Comparison of ENCODE assay signal across 8 mouse cellular contexts in genomic region chr13:41248751-41249520, GRCm38 (mm10). TPM values are rescaled to one million over a fixed set of nuclear protein-coding genes. Genes with fewer than 3 reads are reported as not detected.
DNase-seq lines count a peak whose midpoint lies in the region; ATAC-seq and TF ChIP-seq lines count a peak whose summit lies in the region.

No protein-coding gene starts in this region.

- no peaks in the 10 kb centered on the region for H3K79me2 ChIP-seq in C2C12 (ENCODE audit: control insufficient read depth, insufficient read depth)

- peak overlapping the region; percentile 90 for H3K4me3 ChIP-seq in gastrocnemius, adult 2 months
- peak overlapping the region; percentile 53 for H3K4me3 ChIP-seq in C2C12 (ENCODE audit: insufficient read depth, poor library complexity, severe bottlenecking)
- peak overlapping the region; percentile 97 for H3K4me3 ChIP-seq in cortical plate, adult 2 months (ENCODE audit: insufficient read depth, low read length)
- peak overlapping the region; percentile 76 for H3K4me3 ChIP-seq in hindbrain, embryonic 13.5 days
- peak overlapping the region; percentile 81 for H3K4me3 ChIP-seq in liver, postnatal 0 days (ENCODE audit: low read depth, low read length)
- H3K4me3 ChIP-seq in stomach, embryonic 15.5 days (replicated peaks) = peak overlapping the region; percentile 85

- H3K4me2 ChIP-seq in hindbrain, embryonic 13.5 days = peak overlapping the region; percentile 56
- peak overlapping the region; percentile 79 for H3K4me2 ChIP-seq in liver, postnatal 0 days (ENCODE audit: low read depth, low read length)
- H3K4me2 ChIP-seq in stomach, embryonic 15.5 days = peak overlapping the region; percentile 80

- peak; percentile 8; the same call in 1 of the 2 replicates for ATAC-seq in hindbrain, embryonic 13.5 days (ENCODE audit: low FRiP score)
- ATAC-seq in liver, postnatal 0 days = peak; percentile 53
- 0 out of 2 replicates have a peak, but pooled peaks have one; percentile 0 for ATAC-seq in stomach, embryonic 15.5 days (ENCODE audit: insufficient read depth, low FRiP score, low read depth)

- H3K9ac ChIP-seq in hindbrain, embryonic 13.5 days = peak overlapping the region; percentile 87
- peak overlapping the region; percentile 86 for H3K9ac ChIP-seq in liver, postnatal 0 days (replicated peaks)
- peak overlapping the region; percentile 39; the same call in 1 of the 2 replicates for H3K9ac ChIP-seq in stomach, embryonic 15.5 days

- TF ChIP-seq CTCF in gastrocnemius, adult 2 months (IDR thresholded peaks at IDR 0.05) = no peak
- TF ChIP-seq CTCF in C2C12 (IDR thresholded peaks at IDR 0.05; ENCODE audit: control insufficient read depth, insufficient read depth, insufficient read length) = no peak
- TF ChIP-seq CTCF in cortical plate, adult 2 months (IDR thresholded peaks at IDR 0.05; ENCODE audit: extremely low read depth, insufficient read depth, low read length) = no peak
- no peak for TF ChIP-seq CTCF in liver, postnatal 0 days (IDR thresholded peaks at IDR 0.05; ENCODE audit: low read depth)

- H3K79me3 ChIP-seq in C2C12 (ENCODE audit: low read depth) = no peaks in the 10 kb centered on the region

- no peaks in the 10 kb centered on the region for H3K36me3 ChIP-seq in C2C12 (ENCODE audit: control insufficient read depth, insufficient read depth)
- no peaks in the 10 kb centered on the region for H3K36me3 ChIP-seq in hindbrain, embryonic 13.5 days
- H3K36me3 ChIP-seq in liver, postnatal 0 days (replicated peaks; ENCODE audit: insufficient read depth, low read length) = no peaks in the 10 kb centered on the region
- H3K36me3 ChIP-seq in stomach, embryonic 15.5 days = no peaks in the 10 kb centered on the region

- WGBS in hindbrain, embryonic 13.5 days = 44% methylated on average over 12 of the region's 12 CpGs
- WGBS in liver, postnatal 0 days (ENCODE audit: insufficient replicate concordance) = 42% methylated on average over 12 of the region's 12 CpGs
- WGBS in stomach, embryonic 15.5 days = 36% methylated on average over 12 of the region's 12 CpGs

- no peaks in the 10 kb centered on the region; the same call in 1 of the 2 replicates for H3K4me1 ChIP-seq in cortical plate, adult 2 months (ENCODE audit: control insufficient read depth, insufficient read depth, low read length)
- peaks cover 22% of the 10 kb centered on the region for H3K4me1 ChIP-seq in hindbrain, embryonic 13.5 days (replicated peaks)
- peaks cover 17% of the 10 kb centered on the region for H3K4me1 ChIP-seq in liver, postnatal 0 days (ENCODE audit: insufficient read depth)
- no peaks in the 10 kb centered on the region for H3K4me1 ChIP-seq in stomach, embryonic 15.5 days

- H3ac ChIP-seq in C2C12 (ENCODE audit: control insufficient read depth, insufficient read length, low read depth) = no peak overlapping the region

- peak; percentile 49; the same call in 1 of the 2 replicates for TF ChIP-seq POLR2A in cortical plate, adult 2 months (IDR thresholded peaks at IDR 0.05; ENCODE audit: extremely low read depth, insufficient read depth, low read length)

- no peak for DNase-seq in gastrocnemius, adult 2 months
- DNase-seq in gastrocnemius, adult 18-20 months (ENCODE audit: low spot score) = no peak
- DNase-seq in liver, postnatal 0 days = no peak
- DNase-seq in cerebellum, postnatal 36 days = no peak

- peak; percentile 73 for TF ChIP-seq EP300 in liver, postnatal 0 days (IDR thresholded peaks at IDR 0.05; ENCODE audit: low read depth)

- no peaks in the 10 kb centered on the region for H3K9me3 ChIP-seq in hindbrain, embryonic 13.5 days
- no peaks in the 10 kb centered on the region for H3K9me3 ChIP-seq in liver, postnatal 0 days (ENCODE audit: low read length)
- H3K9me3 ChIP-seq in stomach, embryonic 15.5 days = no peaks in the 10 kb centered on the region

- intact Hi-C loops in gastrocnemius, adult 2 months (cut with DNase I) = loop anchor here (10.0 kb wide), 1 partner anchor 234 kb away; the partner anchor contains the start of gene Tmem14c

- peaks cover 8% of the 10 kb centered on the region for H3K27me3 ChIP-seq in C2C12 (ENCODE audit: control insufficient read depth, insufficient read depth, insufficient read length)
- 0 out of 2 replicates have a peak, but pooled peaks cover 4% of the 10 kb centered on the region for H3K27me3 ChIP-seq in hindbrain, embryonic 13.5 days
- no peaks in the 10 kb centered on the region for H3K27me3 ChIP-seq in liver, postnatal 0 days (ENCODE audit: insufficient read depth, low read length)
- H3K27me3 ChIP-seq in stomach, embryonic 15.5 days (replicated peaks) = no peaks in the 10 kb centered on the region

- H3K27ac ChIP-seq in gastrocnemius, adult 2 months = peak overlapping the region; percentile 99
- H3K27ac ChIP-seq in cortical plate, adult 2 months (ENCODE audit: insufficient read depth, low read length) = peak overlapping the region; percentile 44
- H3K27ac ChIP-seq in hindbrain, embryonic 13.5 days = peak overlapping the region; percentile 65
- peak overlapping the region; percentile 91 for H3K27ac ChIP-seq in liver, postnatal 0 days (ENCODE audit: low read depth)
- peak overlapping the region; percentile 80 for H3K27ac ChIP-seq in stomach, embryonic 15.5 days

TF ChIP-seq in C2C12, 6 proteins besides CTCF, POLR2A, EP300 and RAD21:
- no peak for TF ChIP-seq MYOD1 (IDR thresholded peaks at IDR 0.05; ENCODE audit: control insufficient read depth, insufficient read length, low read depth)
- TF ChIP-seq USF1 (IDR thresholded peaks at IDR 0.05; ENCODE audit: low read depth) = no peak
- TF ChIP-seq FOSL1 (IDR thresholded peaks at IDR 0.05; ENCODE audit: insufficient read depth, low read length, poor library complexity, severe bottlenecking) = no peak
- no peak for TF ChIP-seq CEBPB (IDR thresholded peaks at IDR 0.05; ENCODE audit: low read depth)
- no peak for TF ChIP-seq MYOG (IDR thresholded peaks at IDR 0.05; ENCODE audit: control insufficient read depth, extremely low read depth, insufficient read length)
- no peak for TF ChIP-seq MAX (IDR thresholded peaks at IDR 0.05)

RNA-seq across cellular contexts. Expression of gene Smim13, which starts 0.7 kb away (rescaled TPM):
- 10 to 100 TPM; 37.7 to 42.7 TPM for total RNA-seq in gastrocnemius, adult 2 months (2021)
- 10 to 100 TPM; 37.3 to 37.5 TPM for total RNA-seq in gastrocnemius, adult 18-20 months (2021)
- polyA plus RNA-seq in C2C12 (2012; fragmentation: generic; extraction: Trizol) = 4.2 TPM
- 121 and 125 TPM in 2 replicates for polyA plus RNA-seq in cortical plate, adult 2 months (2012; rRNA removed)
- 19.1 and 20.1 TPM in 2 replicates for polyA plus RNA-seq in hindbrain, embryonic 13.5 days (2015; fragmentation: Nextera tagmentation; extraction: Ambion mirVana)
- polyA plus RNA-seq in liver, postnatal 0 days (2015; fragmentation: Nextera tagmentation; extraction: Ambion mirVana) = 3.8 and 3.9 TPM in 2 replicates
- polyA plus RNA-seq in stomach, embryonic 15.5 days (2015; fragmentation: Nextera tagmentation; extraction: Ambion mirVana) = 14.9 and 16.6 TPM in 2 replicates

RNA-seq across cellular contexts. Expression of gene Gm17364, which starts 24.8 kb away (rescaled TPM):
- total RNA-seq in gastrocnemius, adult 2 months (2021) = not detected
- not detected for total RNA-seq in gastrocnemius, adult 18-20 months (2021)
- polyA plus RNA-seq in C2C12 (2012; fragmentation: generic; extraction: Trizol) = not detected
- not detected in 2 replicates for polyA plus RNA-seq in cortical plate, adult 2 months (2012; rRNA removed)
- not detected in 2 replicates for polyA plus RNA-seq in hindbrain, embryonic 13.5 days (2015; fragmentation: Nextera tagmentation; extraction: Ambion mirVana)
- not detected in 2 replicates for polyA plus RNA-seq in liver, postnatal 0 days (2015; fragmentation: Nextera tagmentation; extraction: Ambion mirVana)
- not detected in 2 replicates for polyA plus RNA-seq in stomach, embryonic 15.5 days (2015; fragmentation: Nextera tagmentation; extraction: Ambion mirVana)

RNA-seq across cellular contexts. Expression of gene Elovl2, which starts 28.7 kb away (rescaled TPM):
- under 1 TPM in 1 of 2 experiments, not detected in 1; 0.06 TPM for total RNA-seq in gastrocnemius, adult 2 months (2021)
- under 1 TPM; 0.05 to 0.12 TPM for total RNA-seq in gastrocnemius, adult 18-20 months (2021)
- not detected for polyA plus RNA-seq in C2C12 (2012; fragmentation: generic; extraction: Trizol)
- 11.9 and 12.6 TPM in 2 replicates for polyA plus RNA-seq in cortical plate, adult 2 months (2012; rRNA removed)
- polyA plus RNA-seq in hindbrain, embryonic 13.5 days (2015; fragmentation: Nextera tagmentation; extraction: Ambion mirVana) = 40.8 and 43.1 TPM in 2 replicates
- polyA plus RNA-seq in liver, postnatal 0 days (2015; fragmentation: Nextera tagmentation; extraction: Ambion mirVana) = 304 and 314 TPM in 2 replicates
- 8.0 and 8.5 TPM in 2 replicates for polyA plus RNA-seq in stomach, embryonic 15.5 days (2015; fragmentation: Nextera tagmentation; extraction: Ambion mirVana)

Comparison
In these comparisons a context has a peak if more than half of its experiments do, and no peak if none do; other contexts are left out.
1. H3K27ac ChIP-seq: peak in every context shown above with its lines; median percentile 99 in gastrocnemius, adult 2 months; 91 in liver, postnatal 0 days; 80 in stomach, embryonic 15.5 days; 65 in hindbrain, embryonic 13.5 days; 44 in cortical plate, adult 2 months.
2. ATAC-seq: peak in every context shown above with its lines; median percentile 53 in liver, postnatal 0 days; 8 in hindbrain, embryonic 13.5 days; 0 in stomach, embryonic 15.5 days.